Mouse (Mus musculus) 3134 (cell line): Measurements from ENCODE around the gene Aste1.
A peak's percentile ranks its signal among the peaks of the same experiment; 100 is the strongest.

Source experiments
- DNase-seq: peaks from one replicate; pipeline ENCODE4 v3.0.0-alpha.2; 2011; ENCODE audit warnings: low spot score; ENCODE audit not compliant: insufficient read length; ENCODE audit errors: extremely low read depth

Gene Aste1

GRCm38 (mm10) chr9:105395218-105395627 is at the start of gene Aste1, which contains the start of gene Nek11:
TSS of gene Aste1 (plus strand) at chr9:105395392.
TSS of gene Nek11 (minus strand) at chr9:105395524.
- peak; percentile 94 for DNase-seq

DNA sequence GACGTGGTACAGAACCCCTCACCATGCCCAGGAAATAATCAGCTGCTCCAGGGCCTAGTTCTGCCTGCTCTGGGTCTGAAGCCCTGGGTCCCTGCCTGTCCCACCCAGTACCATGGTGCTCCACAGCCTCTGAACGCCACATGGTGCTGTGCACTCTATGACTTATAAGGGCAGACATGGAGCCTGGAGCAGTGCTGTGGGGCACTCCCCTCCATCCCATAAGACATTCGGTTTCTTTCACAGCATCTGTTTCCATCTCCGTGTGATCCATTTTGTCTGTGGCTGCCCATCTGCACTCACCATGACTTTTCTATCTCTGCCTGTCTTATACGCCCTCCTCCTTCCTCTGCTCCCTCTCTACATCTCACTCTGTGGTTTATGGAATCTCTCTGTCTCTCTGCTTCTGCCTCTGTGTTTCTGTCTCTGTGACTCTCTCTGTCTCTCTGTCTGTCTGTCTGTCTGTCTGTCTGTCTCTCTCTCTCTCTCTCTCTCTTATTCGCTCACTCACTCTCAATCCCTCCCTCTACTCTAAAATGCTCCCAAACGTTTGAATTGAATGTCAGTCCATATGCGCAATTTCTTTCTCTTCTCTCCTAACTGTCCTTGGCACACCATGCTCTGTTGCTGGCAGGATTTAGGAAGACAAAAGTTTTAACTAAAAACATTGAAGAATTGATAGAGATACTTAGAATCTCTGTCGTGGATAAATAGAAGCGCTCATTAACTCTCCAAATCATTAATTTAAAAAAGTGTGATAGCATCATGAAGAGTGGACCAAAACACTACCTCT is 46.8 kb upstream of the Aste1 start:
- no peak for DNase-seq

- DNase-seq = no peak
Measured at GRCm38 (mm10) chr9:105349034-105349433, 46.2 kb upstream of the Aste1 start.

DNA sequence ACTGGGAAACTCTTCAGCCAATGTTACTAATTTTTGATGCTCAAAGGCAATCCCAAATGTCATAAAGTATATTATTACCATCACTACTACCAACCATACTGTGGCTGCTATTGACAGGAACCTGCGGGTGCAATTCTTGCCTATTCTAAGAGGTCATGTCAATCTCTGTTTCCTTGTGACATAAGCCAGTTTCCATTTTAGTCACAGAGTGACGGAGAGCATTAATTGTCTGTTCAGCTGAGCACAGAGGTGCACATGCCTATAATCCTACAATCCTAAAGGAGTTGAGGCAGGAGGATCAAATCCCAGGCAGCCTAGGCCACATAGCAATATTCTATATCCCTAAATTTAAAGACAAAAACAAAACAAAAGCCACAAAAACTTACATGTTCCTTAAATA is 33.0 kb upstream of the Aste1 start:
- DNase-seq = no peak

GRCm38 (mm10) chr9:105363520-105364231 is 31.5 kb upstream of the Aste1 start:
- DNase-seq = no peak

GRCm38 (mm10) chr9:105366199-105366598 is 29.0 kb upstream of the Aste1 start:
- no peak for DNase-seq

DNA sequence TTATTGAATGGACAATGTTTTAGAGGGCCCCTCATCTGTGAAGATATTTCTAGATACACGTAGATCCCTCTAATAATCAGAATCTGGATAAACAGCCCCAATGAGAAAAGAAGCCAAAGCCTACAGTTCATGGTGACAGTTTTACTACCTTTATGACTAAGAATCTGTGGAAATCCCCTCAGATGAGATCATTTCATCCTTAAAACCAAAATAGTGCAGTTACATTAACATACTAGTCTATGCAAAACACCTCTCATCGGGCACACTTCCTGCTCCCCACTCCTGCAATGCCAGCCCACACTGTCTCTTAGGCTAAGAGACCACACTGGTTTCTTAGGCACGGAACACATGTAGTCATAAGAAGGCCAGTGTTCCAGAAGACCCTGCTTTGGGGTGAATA is 26.6 kb upstream of the Aste1 start:
- DNase-seq = no peak

DNA sequence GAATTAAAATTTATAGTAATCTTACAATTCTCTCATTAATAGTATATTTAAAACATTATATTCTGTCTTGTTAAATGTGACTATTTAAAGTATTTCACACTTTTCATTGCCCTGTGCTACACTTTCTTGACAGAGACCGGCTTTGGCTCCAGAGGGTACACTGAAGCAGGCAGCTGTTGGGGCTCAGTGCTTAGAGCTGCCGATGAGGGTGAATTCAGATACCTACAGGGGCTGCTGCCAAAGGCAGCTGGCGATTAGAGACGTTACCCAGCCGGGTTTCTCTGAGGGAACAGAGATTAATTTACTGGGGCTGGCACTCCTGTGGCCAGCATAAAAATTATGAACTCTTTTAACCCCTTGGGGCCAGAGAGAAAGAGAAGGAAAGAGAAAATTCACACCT is 20.8 kb upstream of the Aste1 start:
- no peak for DNase-seq

GRCm38 (mm10) chr9:105376411-105376810 is 18.8 kb upstream of the Aste1 start:
- DNase-seq = peak; percentile 22

GRCm38 (mm10) chr9:105376954-105377530 is 18.1 kb upstream of the Aste1 start:
- DNase-seq = no peak

DNA sequence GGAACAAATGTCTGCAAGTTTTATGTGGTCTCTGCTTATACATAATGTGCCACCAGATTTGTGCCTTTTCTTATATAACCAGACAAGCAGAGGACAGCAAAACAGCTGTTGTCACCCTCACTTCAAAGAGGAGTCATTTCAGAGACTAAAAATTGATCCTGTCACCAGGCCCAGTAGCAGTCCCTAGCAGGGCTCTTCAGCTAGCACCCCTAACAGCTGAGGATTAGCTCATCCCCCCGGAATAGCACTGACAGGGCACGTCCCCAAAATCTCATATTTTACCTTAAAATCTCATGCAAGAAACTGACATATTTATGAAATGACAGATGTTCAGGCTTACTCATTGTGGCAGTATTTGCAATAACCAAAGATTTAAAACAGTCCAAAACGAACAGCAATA is 17.6 kb upstream of the Aste1 start:
- DNase-seq = no peak

GRCm38 (mm10) chr9:105379533-105380145 is 15.6 kb upstream of the Aste1 start:
- DNase-seq = no peak

- no peak for DNase-seq
Measured at GRCm38 (mm10) chr9:105387403-105387802, 7.8 kb upstream of the Aste1 start.

- DNase-seq = no peak
Measured at GRCm38 (mm10) chr9:105389289-105389688, 5.9 kb upstream of the Aste1 start.

GRCm38 (mm10) chr9:105390616-105391015 is 4.6 kb upstream of the Aste1 start:
- no peak for DNase-seq

DNA sequence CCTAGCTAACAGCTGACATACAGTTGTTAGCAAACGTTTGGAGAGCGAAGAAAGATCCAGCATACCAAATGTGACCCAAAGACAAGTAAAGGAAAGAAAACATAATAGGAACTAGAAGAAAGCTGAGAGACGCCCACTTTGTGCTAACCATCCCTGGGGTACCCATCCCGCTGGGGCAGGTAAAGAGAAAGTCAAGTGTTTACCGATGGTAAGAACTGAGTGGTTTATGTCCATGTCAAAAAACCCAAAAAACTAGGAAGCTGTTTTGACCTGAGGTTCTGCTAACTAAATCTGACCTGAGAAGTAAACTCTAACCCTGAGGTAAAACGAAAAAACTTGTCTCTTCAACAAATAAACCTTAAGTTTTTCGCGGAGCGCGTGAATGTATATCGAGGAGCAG is 472 bp upstream of the Aste1 start:
- DNase-seq = no peak

DNA sequence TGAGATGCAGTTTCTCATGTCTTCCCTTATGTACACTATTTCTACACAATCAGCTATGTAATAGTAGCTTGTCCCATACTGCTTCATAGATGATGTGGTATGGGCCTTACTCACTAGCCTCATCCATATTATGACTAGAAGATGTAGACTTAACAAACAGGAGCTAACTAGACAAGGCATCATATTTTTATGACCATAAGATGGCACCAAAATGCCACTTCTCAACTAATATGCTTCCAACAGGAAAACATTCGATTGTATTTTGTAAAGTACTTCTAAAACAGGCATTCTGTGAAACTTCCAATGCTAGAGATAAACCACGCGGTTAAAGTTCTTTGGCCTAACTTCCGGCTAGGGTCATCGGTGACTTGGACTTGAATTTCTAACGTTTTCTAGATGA is 13.4 kb downstream of the Aste1 start:
- no peak for DNase-seq

GRCm38 (mm10) chr9:105459032-105459431 is 63.8 kb downstream of the Aste1 start:
- peak; percentile 70 for DNase-seq

GRCm38 (mm10) chr9:105461496-105461895 is 66.3 kb downstream of the Aste1 start:
- peak; percentile 45 for DNase-seq
